Mouse (Mus musculus) adrenal gland, adult (tissue): ENCODE results near the gene Npy2r.

ENCODE experiments used
- DNase-seq, 2 experiments: peaks; one replicate each; pipeline ENCODE4 v3.0.0; 2022 to 2023; ENCODE audit warnings: low spot score in 1 of 2; ENCODE audit not compliant: inconsistent age in 2 of 2

Gene Npy2r

GRCm38 (mm10) chr3:82547908-82548721, at the start of gene Npy2r:
Npy2r (minus strand) TSS chr3:82548084.
- DNase-seq = peak; percentile 61 to 89

DNA sequence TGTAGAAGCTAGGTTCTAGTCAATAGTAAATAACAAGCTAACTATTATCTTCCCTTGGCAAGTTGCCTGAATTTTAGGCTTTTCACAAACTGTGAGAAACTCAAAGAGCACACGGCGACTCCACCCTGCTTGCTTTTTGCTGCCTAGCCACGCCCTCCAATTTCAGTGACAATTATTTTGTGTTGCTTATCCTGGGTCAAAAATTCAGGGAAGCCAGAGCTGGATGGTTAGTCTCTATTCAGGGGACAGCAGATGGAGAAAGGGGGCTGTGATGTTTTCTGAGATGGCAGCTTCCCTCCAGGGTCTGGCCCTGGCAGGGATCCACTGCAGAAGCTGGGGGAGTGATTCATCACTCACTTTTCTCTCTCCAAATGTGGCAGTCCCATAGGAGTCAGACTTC, 9.9 kb upstream of the Npy2r start:
- peak in 1 of 2 experiments; percentile 27 for DNase-seq

- peak in 1 of 2 experiments; percentile 36 for DNase-seq
These were observed 8.5 kb upstream of the Npy2r start for GRCm38 (mm10) chr3:82556311-82556828.

- DNase-seq = no peak
These were observed 2.0 kb upstream of the Npy2r start for GRCm38 (mm10) chr3:82549932-82550331.

DNA sequence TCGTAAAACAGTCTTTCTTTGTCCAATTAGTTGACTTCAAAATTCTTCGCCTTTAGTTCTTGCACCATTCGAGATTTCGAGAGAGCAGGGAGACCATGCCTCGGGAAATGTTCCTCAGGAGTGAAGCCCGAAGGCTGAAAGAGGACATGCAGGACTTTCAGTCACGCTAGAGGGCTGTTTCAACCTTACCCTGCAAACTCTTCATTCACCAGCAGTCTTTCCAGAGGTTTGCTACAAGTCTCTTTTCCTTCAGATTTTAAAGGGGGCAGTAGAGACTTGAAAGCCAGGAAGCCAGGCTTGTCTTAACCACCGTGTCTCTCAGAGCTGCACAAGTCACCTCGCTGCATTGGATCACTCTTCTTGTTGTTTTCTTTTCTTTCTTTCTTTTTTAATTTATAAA, 869 bp upstream of the Npy2r start:
- DNase-seq = peak in 1 of 2 experiments; percentile 15

DNA sequence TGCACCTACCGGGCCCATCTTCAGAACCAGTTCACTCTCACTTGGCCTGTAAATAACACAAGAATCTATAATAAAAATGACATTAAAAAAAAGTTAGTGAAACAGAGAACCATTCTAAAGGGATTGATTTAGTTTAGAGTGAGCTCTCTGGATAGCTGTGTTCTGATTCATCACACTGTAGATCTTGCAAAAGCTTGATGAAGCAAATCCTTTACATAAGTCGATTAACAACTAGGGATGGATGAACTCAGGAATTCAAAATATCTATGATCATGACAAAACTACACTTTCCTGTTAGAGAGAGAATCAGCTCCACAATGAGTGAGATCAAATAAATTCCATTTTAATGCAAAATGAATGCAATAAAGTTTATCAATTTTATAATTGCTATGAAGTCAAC, 6.4 kb downstream of the Npy2r start:
- DNase-seq = no peak

DNA sequence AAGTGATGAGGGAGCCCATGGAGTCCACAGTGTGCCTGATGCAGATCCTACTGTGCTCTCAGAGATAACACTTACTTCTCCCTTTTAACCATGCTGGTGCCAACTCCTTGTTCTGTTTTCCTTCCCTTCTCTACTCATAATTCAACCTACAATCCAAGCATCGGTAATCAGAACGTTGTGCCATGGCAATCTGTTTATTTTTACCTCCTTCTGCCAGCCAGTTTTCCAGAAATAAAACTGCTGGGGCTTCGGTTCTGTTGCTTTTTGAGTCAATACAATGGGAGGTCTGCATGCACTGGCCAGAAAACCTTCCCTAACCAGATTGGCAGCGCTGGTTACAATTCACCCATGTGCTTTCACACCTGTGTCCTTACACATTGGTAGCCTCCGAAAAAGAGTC, 7.9 kb downstream of the Npy2r start:
- DNase-seq = no peak

DNA sequence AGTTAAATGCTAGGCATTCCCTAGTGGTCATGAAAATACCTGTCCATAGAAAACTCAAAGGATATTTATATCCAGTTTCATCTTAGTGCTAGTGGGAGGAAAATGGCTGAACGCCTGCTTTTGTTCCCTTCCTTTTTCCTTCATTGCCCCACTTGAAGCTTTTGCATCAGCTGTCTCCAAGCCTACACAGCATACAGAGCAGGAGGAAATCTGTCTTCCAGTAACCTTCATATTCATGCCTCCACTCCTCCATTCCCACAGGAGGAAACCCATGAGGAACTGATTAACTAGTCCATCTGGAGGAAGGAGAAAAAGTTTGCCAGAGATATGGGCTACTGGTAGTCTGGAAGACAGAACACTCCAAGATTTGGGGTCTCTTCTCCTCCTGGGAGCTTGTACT, 23.1 kb downstream of the Npy2r start:
- DNase-seq = no peak

- DNase-seq = no peak
These were observed 49.9 kb downstream of the Npy2r start for GRCm38 (mm10) chr3:82498006-82498405.
